Mouse (Mus musculus): ENCODE results near the gene Vmn2r103.

The Vmn2r103 gene

DNA sequence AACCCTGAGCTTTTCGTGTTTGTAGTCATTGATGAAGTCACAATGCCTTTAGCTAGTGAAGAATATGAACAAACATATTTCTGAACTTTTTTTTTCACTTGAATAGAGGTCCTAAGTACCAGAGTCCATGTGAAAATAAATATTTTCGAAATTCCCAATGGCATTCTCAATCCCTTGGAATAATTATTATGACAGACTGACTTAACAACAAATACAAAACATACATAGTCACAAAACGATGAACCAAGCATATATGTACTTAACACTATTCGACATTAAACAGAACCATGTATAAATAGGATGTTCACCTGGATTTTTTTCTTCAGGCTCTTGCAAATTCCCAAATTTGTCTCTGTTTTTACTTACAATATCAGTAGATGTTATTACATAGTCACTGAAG lies at the start of gene Vmn2r103:
TSS of gene Vmn2r103 (plus strand) at position 301 of the 400 bp plus-strand sequence.
- DNase-seq, result no peak

DNA sequence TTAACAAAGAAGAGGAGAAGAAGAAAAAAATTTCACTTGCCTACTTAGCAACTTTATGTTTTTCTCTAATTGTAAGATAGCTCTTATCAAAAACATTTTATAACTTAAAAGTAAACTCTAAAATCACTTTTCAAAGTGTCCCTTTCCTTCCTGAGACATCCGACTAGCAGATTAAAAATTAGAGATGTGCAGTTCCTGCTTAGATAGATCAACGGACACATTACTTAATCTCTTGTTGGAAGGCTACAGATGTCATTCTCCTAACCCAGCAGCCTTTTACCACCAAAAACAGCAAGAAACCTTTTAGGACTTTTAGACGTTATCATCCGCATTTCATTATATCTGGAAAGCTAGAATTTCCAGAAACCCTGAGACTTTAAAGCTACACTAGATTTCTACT lies 5.8 kb downstream of the Vmn2r103 start:
- DNase-seq, result no peak

DNA sequence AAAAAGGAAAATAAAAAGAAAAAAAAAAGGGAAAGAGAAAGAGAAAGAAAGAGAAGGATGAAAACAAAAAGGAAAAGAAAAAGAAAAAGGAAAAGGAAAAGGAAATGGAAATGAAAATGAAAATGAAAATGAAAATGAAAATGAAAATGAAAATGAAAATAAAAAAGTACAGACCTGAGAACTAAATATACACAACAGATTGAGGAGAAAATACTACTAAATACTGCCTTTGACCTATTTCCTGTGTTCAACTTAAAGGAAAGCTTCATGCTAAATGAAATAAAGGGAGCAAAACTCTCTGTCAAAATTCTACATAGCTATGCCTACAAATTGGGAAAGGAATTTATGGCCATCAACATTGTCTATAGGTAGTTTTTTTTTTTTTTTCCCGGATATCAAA lies 16.1 kb downstream of the Vmn2r103 start:
- DNase-seq, result no peak

Data from right cerebral cortex, postnatal 25 days (tissue).